In the genomic region with DNA sequence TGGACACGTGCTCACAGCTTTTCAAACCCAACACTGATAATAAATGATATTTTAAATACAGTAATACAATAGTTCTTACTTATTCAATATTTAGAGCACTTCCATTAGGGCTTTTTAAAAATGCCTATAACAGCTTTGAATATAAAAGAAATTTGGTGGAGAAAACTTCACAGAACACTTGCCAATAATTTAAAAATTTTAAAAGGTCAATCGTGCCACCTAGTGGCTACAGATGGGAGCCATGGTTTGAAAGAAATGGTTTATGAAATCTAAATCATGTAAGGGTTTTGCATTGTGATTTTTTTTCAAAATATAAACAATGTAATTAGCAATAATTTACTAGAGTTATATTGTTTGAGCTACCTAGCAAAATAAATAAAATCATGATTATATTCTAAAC, we compare ENCODE assay signal across 10 mouse cellular contexts.
DNase-seq lines count a peak whose midpoint lies in the region; ATAC-seq lines count a peak whose summit lies in the region.
"Had no signal": no experiment of that assay in that cellular context is flagged by ENCODE, and none has a peak within 500 bp of the region (broad histone marks: within the 10 kb centered on the region; RNA-seq: fewer than 3 reads in every experiment).

No protein-coding gene starts in this region.

- H3K9ac ChIP-seq in kidney, embryonic 14.5 days (ENCODE audit: low read depth, low read length), result no peak overlapping the region
- H3K9ac ChIP-seq: liver, embryonic 13.5 days had no signal

- DNase-seq in adrenal gland, postnatal 14 days, result peak; percentile 27
- DNase-seq in adrenal gland, adult 18-20 months (ENCODE audit: low spot score in 2 of 2), result no peak
- peak; percentile 48 for DNase-seq in kidney, adult 9 months
- peak; percentile 34 to 47 for DNase-seq in B cell, adult 2 months
- DNase-seq in embryo, embryonic 9.5 days (ENCODE audit: extremely low spot score), result peak; percentile 37
- DNase-seq in right cerebral cortex, postnatal 4 days, result peak; percentile 47
- DNase-seq: liver, embryonic 13.5 days had no signal

- H3K27ac ChIP-seq in kidney, embryonic 14.5 days (ENCODE audit: low read depth, low read length), result no peak overlapping the region
- H3K27ac ChIP-seq: liver, embryonic 13.5 days had no signal

- no peaks in the 10 kb centered on the region for H3K27me3 ChIP-seq in kidney, embryonic 14.5 days (ENCODE audit: control insufficient read depth, insufficient read depth, low read length)
- H3K27me3 ChIP-seq: liver, embryonic 13.5 days had no signal

- H3K36me3 ChIP-seq in kidney, embryonic 14.5 days (ENCODE audit: control insufficient read depth, insufficient read depth, low read length), result no peaks in the 10 kb centered on the region
- H3K36me3 ChIP-seq: liver, embryonic 13.5 days had no signal

- no peak overlapping the region for H3K4me2 ChIP-seq in kidney, embryonic 14.5 days (replicated peaks; ENCODE audit: low read depth, low read length)
- H3K4me2 ChIP-seq: liver, embryonic 13.5 days had no signal

- no peak overlapping the region for H3K4me3 ChIP-seq in kidney, embryonic 14.5 days (ENCODE audit: low read length)
- H3K4me3 ChIP-seq: erythroblast, embryonic 14.5 days; liver, embryonic 13.5 days had no signal

- no peaks in the 10 kb centered on the region for H3K4me1 ChIP-seq in kidney, embryonic 14.5 days (ENCODE audit: control insufficient read depth, insufficient read depth, low read length)
- H3K4me1 ChIP-seq: liver, embryonic 13.5 days had no signal

- no peak for ATAC-seq in kidney, embryonic 14.5 days (ENCODE audit: low FRiP score, low TSS enrichment)
- ATAC-seq in megakaryocyte, adult 5-6 weeks (ENCODE audit: poor library complexity, severe bottlenecking), result no peak

- H3K9me3 ChIP-seq in kidney, embryonic 14.5 days (ENCODE audit: control insufficient read depth, low read length), result no peaks in the 10 kb centered on the region
- H3K9me3 ChIP-seq: liver, embryonic 13.5 days had no signal

- WGBS in kidney, embryonic 14.5 days, result 45% methylated on average over 2 of the region's 2 CpGs

Comparison
In these comparisons a context has a peak if more than half of its experiments do, and no peak if none do; other contexts are left out.
1. DNase-seq: peak in adrenal gland, postnatal 14 days (single experiment), kidney, adult 9 months (single experiment), B cell, adult 2 months (2 of 2), embryo, embryonic 9.5 days (single experiment) and right cerebral cortex, postnatal 4 days (single experiment); none in adrenal gland, adult 18-20 months (0 of 2).